Mouse (Mus musculus) right cerebral cortex, postnatal 25 days (tissue): ENCODE results near the gene Tefm.

Source experiments
- DNase-seq: peaks from one replicate; pipeline ENCODE4 v3.0.0; 2022

The Tefm gene

DNA sequence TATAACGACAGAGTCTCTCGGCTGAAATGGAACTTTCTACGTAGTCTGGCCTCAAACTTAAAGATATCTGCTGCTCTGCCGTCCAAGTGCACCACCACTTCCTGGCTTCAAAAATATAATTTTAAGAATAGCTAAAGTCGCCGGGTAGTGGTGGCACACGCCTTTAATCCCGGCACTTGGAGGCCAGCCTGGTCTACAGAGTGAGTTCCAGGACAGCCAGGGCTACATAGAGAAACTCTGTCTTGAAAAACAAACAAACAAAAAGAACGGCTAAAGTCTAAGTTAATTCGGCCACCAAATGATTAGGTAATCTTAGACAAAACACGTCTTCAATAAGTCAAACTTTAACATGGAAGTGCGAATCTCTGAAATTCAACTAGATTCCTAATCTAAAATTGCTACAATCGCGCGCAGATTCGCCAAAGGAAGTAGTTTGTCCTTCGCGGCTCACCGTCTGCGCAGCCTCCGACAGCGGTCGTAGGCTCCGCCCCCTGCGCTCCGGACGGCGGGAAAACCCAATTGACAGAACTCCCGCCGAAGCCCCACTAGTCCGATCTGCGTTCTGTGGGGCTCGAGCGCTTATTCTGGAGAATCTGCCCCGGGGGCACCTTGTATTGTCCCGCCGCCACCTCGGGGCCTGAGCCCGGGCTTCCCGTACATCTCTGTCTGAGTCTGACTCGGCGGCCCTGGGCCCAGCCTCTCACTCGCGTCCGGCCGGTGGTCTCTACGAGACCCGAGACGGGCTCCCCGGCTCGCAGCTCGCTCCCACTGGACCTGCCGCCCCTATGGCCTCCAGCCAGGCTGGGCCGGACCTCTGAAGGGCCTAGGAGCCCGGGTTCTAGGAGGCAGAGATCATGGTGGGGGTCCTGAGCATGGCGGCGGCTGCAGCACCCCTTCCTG, 52.8 kb downstream of the Tefm start, which contains the start of gene Atad5:
Atad5 (plus strand) TSS at position 484 of the 900 bp plus-strand sequence.
- peak; percentile 86 for DNase-seq

DNA sequence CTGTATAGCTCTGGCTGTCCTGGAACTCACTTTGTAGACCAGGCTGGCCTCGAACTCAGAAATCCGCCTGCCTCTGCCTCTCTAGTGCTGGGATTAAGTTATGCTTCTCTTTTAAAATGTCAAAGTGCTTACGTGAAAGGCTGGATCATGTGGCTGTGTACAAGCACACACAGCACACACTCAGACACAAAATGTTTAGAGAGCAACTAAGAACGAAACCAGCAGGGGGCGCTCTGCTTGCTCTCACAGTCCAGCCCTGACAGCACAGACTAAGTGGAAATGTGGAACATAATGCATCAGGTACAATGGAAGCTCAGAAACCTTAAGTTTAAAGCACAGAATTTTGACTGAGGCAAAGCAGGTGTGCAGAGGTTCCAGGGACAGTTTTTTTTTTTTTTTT, 55.1 kb downstream of the Tefm start:
- DNase-seq = peak; percentile 58
